Mouse (Mus musculus) lung, embryonic 14.5 days (tissue): ENCODE measurements at regions not wholly inside any gene's neighbourhood (a gene's known extent, or its start where the extent isn't known, plus 50 kb on each side); places are given as distances from the start of the nearest gene placed in this dataset.

Experiments
- ATAC-seq: fragments of 200-750 bp; cut with Nextera tagmentation; 2 replicates; pipeline ENCODE4 v1.8.0; 2017; ENCODE audit warnings: mild to moderate bottlenecking, moderate TSS enrichment, moderate library complexity; ENCODE audit not compliant: insufficient read depth
- DNase-seq: peaks from one replicate; pipeline ENCODE4 v3.0.0-alpha.2; 2015
- H3K27ac ChIP-seq: fragments of 300-500 bp; sonication (generic); 2 replicates; pipeline ENCODE4 v1.5.1; 2014; ENCODE audit warnings: low read depth, mild to moderate bottlenecking, moderate library complexity
- H3K27me3 ChIP-seq: fragments of 300-500 bp; sonication (generic); 2 replicates; pipeline ENCODE4 v1.6.1; 2014; ENCODE audit warnings: low read length, control low read depth; ENCODE audit not compliant: insufficient read depth
- H3K36me3 ChIP-seq: fragments of 300-500 bp; sonication (generic); 2 replicates; pipeline ENCODE4 v1.6.1; 2014; ENCODE audit warnings: control low read depth; ENCODE audit not compliant: insufficient read depth
- H3K4me1 ChIP-seq: fragments of 300-500 bp; sonication (generic); 2 replicates; pipeline ENCODE4 v1.6.1; 2014; ENCODE audit warnings: antibody characterized with exemption, control low read depth; ENCODE audit not compliant: insufficient read depth
- H3K4me2 ChIP-seq: fragments of 300-500 bp; sonication (generic); 2 replicates; pipeline ENCODE4 v1.6.1; 2014; ENCODE audit warnings: mild to moderate bottlenecking
- H3K4me3 ChIP-seq: fragments of 300-500 bp; sonication (generic); 2 replicates; pipeline ENCODE4 v1.5.1; 2014; ENCODE audit warnings: low read depth, low read length
- H3K9ac ChIP-seq: fragments of 300-500 bp; sonication (generic); 2 replicates; pipeline ENCODE4 v1.6.1; 2014
- H3K9me3 ChIP-seq: fragments of 300-500 bp; sonication (generic); 2 replicates; pipeline ENCODE4 v1.6.1; 2016; ENCODE audit warnings: low read depth, low read length, control low read depth
- CTCF ChIP-seq: IDR thresholded peaks from 2 replicates; pipeline ENCODE4 v1.5.1; 2016; ENCODE audit warnings: antibody characterized with exemption, low read depth
- WGBS: fragments of 180-500 bp; shearing (Covaris S2); extraction: QIAGEN DNeasy Blood & Tissue Kit; methylation state at CpG from one replicate; pipeline ENCODE4 v1.1.7; 2014; 5-methylcytosine and 5-hydroxymethylcytosine counted together

DNA sequence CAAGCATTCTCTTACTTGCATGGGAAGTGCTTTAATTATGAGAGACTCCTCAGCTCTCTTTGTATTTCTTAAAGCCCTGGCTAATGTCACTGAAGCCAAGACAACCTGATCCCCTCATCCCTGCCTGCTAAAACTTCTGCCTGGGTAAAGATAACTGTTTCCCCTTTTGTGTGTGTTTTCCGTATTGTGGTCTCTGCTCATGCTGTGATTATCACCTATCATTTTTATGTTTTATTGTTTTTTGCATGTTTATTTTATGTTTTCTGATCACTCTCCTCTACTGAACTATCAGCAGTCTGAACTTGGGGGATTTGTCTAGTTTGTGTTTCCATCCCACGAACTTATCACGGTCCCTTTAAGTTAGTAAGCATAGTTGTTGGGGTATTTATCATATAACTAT, 100.1 kb upstream of the Prdm1 start:
- Histone ChIP-seq H3K9ac (no peak overlapping the region), H3K27ac (no peak overlapping the region), H3K27me3 (no peaks in the 10 kb centered on the region), H3K4me2 (no peak overlapping the region), H3K9me3 (no peaks in the 10 kb centered on the region), H3K4me1 (no peaks in the 10 kb centered on the region), H3K36me3 (no peaks in the 10 kb centered on the region), H3K4me3 (no peak overlapping the region)
- no peak for TF ChIP-seq CTCF
- ATAC-seq, result no peak
- WGBS, result 85% methylated on average over 3 of the region's 3 CpGs
- DNase-seq, result no peak

DNA sequence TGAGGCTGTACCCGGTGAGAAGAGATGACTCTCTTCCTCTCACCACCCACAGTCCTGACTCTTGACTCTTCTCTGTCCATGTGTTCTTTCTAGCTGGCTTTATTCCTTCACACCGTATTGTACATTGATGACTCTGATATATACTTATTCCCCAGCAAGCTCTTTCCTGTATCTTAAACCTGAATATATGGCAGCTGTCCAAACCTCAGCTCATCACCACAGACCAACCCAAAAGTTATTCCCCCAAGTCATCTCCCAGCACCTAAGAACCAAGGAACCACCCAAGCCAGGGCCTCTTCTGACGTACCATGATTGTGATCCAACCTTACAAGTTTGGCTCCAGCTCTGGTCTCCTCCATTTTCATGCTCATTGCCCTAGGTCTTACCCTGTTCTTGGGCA, 99.1 kb upstream of the Prdm1 start:
- ATAC-seq (no peak), DNase-seq (no peak)
- 85% methylated on average over 3 of the region's 3 CpGs for WGBS
- H3K4me1 ChIP-seq, result no peaks in the 10 kb centered on the region
- H3K27ac ChIP-seq, result no peak overlapping the region
- no peak overlapping the region for H3K4me2 ChIP-seq
- H3K9ac ChIP-seq, result no peak overlapping the region
- no peak for TF ChIP-seq CTCF
- H3K4me3 ChIP-seq, result no peak overlapping the region
- H3K36me3 ChIP-seq, result no peaks in the 10 kb centered on the region
- no peaks in the 10 kb centered on the region for H3K27me3 ChIP-seq
- H3K9me3 ChIP-seq, result no peaks in the 10 kb centered on the region

DNA sequence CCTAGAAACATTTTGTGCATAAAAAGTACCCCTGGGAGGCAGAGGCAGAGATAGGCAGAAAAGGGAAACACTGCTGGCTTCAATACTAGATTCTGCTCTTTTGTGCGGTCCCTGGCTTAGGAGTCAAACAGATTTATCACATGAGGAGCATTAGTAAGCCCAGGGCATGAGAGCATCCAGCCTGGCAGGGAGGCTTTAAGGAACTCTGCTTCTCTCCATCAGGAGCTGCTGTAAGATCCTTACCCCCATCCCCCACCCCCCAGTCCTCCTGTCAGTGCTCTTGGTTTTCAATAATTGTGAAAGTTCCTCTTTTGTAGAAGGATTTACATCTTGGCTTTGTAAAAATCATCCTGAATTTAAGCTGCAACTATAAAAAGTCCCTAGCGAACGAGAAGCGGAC, 97.2 kb upstream of the Prdm1 start:
- DNase-seq (no peak), ATAC-seq (no peak)
- H3K27me3 ChIP-seq, result no peaks in the 10 kb centered on the region
- 86% methylated on average over 4 of the region's 4 CpGs for WGBS
- no peaks in the 10 kb centered on the region for H3K36me3 ChIP-seq
- no peak overlapping the region for H3K4me3 ChIP-seq
- no peak overlapping the region for H3K27ac ChIP-seq
- H3K4me2 ChIP-seq, result no peak overlapping the region
- no peaks in the 10 kb centered on the region for H3K9me3 ChIP-seq
- no peaks in the 10 kb centered on the region for H3K4me1 ChIP-seq
- TF ChIP-seq CTCF, result no peak
- no peak overlapping the region for H3K9ac ChIP-seq

DNA sequence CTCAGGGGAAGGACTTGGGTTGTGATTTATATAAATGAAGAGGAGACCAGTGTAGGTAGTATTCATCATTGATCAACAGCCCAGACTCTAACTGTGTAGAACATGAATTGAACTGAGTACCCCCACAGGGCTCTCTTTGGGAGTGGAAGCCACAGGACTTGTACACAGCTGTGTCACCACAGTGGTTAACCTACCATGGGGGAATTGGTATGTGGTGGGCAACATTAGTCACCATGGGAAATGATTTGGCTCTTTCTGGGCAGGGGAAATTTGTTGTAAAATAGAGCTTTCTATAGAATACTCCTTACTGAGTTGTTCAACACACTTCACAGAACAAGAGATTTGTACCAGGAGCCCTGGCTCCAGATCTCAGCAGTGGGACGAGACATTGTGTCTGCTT, 87.3 kb upstream of the Prdm1 start:
- WGBS, result 67% methylated on average over 1 of the region's 1 CpGs

DNA sequence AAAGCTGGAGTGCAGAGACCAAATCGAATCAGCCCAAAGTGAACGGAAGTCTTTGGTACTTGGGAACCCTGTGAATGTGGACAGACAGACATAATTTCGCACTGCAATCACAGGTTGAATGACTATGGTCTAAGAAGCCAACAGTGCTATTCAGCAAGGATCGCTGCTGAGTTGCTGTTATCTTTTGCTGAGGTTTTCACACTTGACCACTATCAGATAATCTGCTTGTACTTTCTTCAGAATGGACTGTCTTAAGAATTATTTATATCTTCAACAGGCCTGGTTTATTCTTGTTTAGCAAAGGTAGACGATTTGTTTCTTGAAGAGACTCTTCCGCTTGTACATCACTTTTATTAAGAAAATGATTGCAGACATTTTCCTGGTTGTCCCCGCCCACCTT, 84.3 kb upstream of the Prdm1 start:
- Histone ChIP-seq H3K9ac (no peak overlapping the region), H3K4me2 (no peak overlapping the region), H3K4me1 (no peaks in the 10 kb centered on the region; the same call in 1 of the 2 replicates), H3K27ac (no peak overlapping the region), H3K36me3 (no peaks in the 10 kb centered on the region), H3K27me3 (no peaks in the 10 kb centered on the region), H3K4me3 (no peak overlapping the region), H3K9me3 (no peaks in the 10 kb centered on the region)
- DNase-seq, result no peak
- 88% methylated on average over 7 of the region's 7 CpGs for WGBS
- ATAC-seq, result no peak
- TF ChIP-seq CTCF, result no peak

More for the DNA sequence above, 87.3 kb upstream of the Prdm1 start:
- Histone ChIP-seq H3K9ac (no peak overlapping the region), H3K27me3 (no peaks in the 10 kb centered on the region), H3K4me3 (no peak overlapping the region), H3K4me1 (no peaks in the 10 kb centered on the region), H3K27ac (no peak overlapping the region), H3K9me3 (no peaks in the 10 kb centered on the region), H3K4me2 (no peak overlapping the region), H3K36me3 (no peaks in the 10 kb centered on the region)
- ATAC-seq (no peak), DNase-seq (no peak)
- no peak for TF ChIP-seq CTCF

DNA sequence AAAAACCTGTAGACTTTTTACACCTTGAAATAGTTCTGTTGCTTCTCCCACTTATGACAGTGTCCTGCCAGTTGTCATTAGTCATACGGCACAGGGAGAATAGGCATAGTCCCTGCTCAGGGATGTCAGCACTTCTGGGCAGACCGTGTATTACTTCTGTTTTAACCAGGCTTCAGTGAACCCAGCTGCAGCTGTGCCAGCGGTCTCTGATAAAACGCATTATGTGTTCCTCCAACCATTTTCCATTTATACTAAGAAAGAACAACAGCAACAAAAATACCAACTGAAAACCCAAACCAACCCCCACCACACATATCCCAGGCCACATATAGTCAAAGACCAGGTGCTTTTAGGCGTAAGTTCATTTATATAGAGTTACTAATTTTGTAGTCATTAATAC, 83.1 kb upstream of the Prdm1 start:
- no peaks in the 10 kb centered on the region for H3K36me3 ChIP-seq
- no peak overlapping the region for H3K4me2 ChIP-seq
- no peak for TF ChIP-seq CTCF
- no peak for ATAC-seq
- no peak for DNase-seq
- no peak overlapping the region for H3K27ac ChIP-seq
- no peaks in the 10 kb centered on the region; the same call in 1 of the 2 replicates for H3K4me1 ChIP-seq
- 84% methylated on average over 5 of the region's 5 CpGs for WGBS
- H3K27me3 ChIP-seq, result no peaks in the 10 kb centered on the region
- H3K4me3 ChIP-seq, result no peak overlapping the region
- H3K9ac ChIP-seq, result no peak overlapping the region
- no peaks in the 10 kb centered on the region for H3K9me3 ChIP-seq

DNA sequence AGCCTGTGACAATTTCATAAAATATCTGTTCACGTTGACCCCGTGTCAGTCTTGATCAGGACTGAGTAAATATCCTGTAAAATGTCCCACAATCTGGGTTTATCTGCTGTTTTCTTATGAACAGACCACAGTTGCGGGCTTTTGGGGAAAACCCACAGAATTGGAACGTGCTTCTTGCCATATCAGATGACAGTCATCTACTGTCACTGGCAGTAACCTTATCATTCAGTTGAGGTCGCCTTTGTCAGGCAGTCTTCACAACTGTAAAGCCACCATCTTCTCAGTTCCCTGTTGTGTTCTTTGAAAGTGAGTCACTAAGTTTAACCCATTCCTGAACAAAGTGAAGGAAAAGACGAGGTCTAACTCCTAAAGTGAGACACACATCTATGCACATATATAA, 80.9 kb upstream of the Prdm1 start:
- Histone ChIP-seq H3K27me3 (no peaks in the 10 kb centered on the region), H3K27ac (no peak overlapping the region), H3K4me3 (no peak overlapping the region), H3K9ac (no peak overlapping the region), H3K4me2 (no peak overlapping the region), H3K9me3 (no peaks in the 10 kb centered on the region), H3K36me3 (no peaks in the 10 kb centered on the region), H3K4me1 (no peaks in the 10 kb centered on the region; the same call in 1 of the 2 replicates)
- DNase-seq (no peak), ATAC-seq (no peak)
- 74% methylated on average over 6 of the region's 6 CpGs for WGBS
- TF ChIP-seq CTCF, result no peak

DNA sequence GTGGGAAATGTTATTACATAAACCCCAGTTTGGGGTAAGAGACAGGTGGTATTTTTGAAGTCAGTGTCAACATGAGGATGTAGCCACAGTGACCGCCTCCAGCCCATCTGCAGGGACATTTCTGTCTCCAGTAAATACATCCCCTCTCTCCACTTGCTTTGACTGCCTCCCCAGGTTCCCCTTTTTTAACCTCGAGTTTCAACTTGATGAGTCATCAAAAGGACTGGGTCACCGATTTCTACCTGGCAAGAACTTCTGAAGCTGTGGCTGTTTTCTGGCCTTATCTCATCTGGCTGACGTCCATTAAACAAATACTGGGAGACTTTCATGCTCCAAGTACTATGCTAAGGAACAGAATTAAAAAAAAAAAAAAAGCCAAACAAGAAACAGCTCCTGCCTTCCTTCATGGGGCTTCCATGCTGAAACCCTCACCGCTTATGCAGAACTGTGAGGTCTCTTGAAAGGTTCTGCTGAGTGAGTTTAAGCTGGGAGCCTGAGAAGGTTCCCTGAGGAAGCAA, 79.1 kb upstream of the Prdm1 start:
- TF ChIP-seq CTCF, result no peak
- no peaks in the 10 kb centered on the region for H3K36me3 ChIP-seq
- H3K27me3 ChIP-seq, result no peaks in the 10 kb centered on the region
- no peak overlapping the region for H3K9ac ChIP-seq
- no peaks in the 10 kb centered on the region; the same call in 1 of the 2 replicates for H3K4me1 ChIP-seq
- 31% methylated on average over 5 of the region's 5 CpGs for WGBS
- peak; percentile 38 for DNase-seq
- H3K9me3 ChIP-seq, result no peaks in the 10 kb centered on the region
- no peak overlapping the region for H3K27ac ChIP-seq
- H3K4me2 ChIP-seq, result no peak overlapping the region
- H3K4me3 ChIP-seq, result no peak overlapping the region
- peak; percentile 21; the same call in 1 of the 2 replicates for ATAC-seq
